Mouse (Mus musculus) C2C12 (cell line): ENCODE data around the gene Ankrd42.

ENCODE experiments used
- CTCF ChIP-seq: IDR thresholded peaks from one replicate; pipeline ENCODE4 v1.5.1; 2011; ENCODE audit not compliant: control insufficient read depth, insufficient read depth, insufficient read length
- MAX ChIP-seq: IDR thresholded peaks from one replicate; pipeline ENCODE4 v1.6.1; 2011; ENCODE audit warnings: mild to moderate bottlenecking, control low read depth
- MYOD1 ChIP-seq: IDR thresholded peaks from one replicate; pipeline ENCODE4 v1.6.1; 2011; ENCODE audit warnings: low read depth; ENCODE audit not compliant: control insufficient read depth, insufficient read length
- USF1 ChIP-seq: IDR thresholded peaks from one replicate; pipeline ENCODE4 v1.6.1; 2011; ENCODE audit warnings: low read depth, mild to moderate bottlenecking, control low read depth, moderate library complexity

DNA sequence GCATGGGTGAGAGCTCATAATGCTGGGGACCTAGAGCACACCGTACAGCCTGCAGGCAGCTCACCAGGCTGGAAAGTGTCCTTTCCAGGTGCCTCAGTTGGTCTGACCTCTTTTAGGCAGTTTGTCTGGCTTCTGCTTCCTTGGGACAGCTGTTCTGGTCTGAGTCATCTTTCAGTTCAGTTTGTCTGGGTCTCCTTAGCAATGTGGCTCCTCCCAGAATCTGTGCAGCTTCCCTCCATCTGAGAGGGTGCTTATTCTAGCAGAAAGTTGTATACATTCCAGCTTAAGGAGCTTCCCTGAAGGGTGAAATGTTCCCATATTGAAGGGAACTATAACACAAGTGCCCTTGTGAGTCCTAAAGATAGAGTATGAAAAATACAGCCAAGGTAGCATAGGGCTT is 70.2 kb downstream of the Ankrd42 start:
- TF ChIP-seq CTCF (no peak), MYOD1 (no peak), MAX (no peak), USF1 (no peak)
